ENCODE assay signal across 11 mouse cellular contexts in the genomic region with DNA sequence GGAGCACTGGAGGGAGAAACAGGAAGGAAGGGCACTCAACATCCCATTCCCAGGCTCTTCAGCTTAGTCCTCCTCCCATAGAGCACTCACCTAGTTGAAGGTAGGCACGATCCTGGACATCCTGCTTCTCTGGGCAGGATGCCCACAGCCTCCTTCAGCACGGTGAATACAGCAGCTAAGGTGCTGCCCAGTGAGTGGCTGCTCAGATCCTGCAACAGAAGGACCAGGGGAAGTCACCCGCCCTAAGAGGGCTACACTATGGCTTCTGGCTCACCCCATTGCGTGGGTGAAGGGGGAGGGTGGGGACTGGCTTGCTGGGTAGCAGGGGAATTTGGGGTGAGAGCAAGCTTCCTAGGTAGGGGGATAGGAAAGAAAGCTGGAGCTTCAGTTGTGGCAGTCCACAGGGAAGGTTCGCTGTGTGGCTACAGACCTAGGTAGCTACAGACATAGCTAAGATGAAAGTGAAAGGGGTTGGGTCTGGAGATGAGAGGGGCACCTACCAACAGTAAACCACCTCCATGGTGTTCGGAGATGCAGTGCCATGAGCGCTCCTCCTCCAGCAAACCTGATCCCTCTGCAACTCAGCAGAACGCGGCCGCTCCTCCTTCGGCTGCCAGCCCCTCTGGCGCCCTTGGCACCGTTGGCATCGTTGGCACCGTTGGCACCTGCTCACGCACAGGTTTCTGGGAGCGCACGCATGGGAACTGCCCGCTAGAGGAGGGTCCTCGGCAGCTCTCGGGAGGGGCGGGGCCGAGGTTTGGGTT. TPM values are rescaled to one million over a fixed set of nuclear protein-coding genes. Genes with fewer than 3 reads are reported as not detected.
DNase-seq lines count a peak whose midpoint lies in the region; ATAC-seq and TF ChIP-seq lines count a peak whose summit lies in the region.
"Had no signal": no experiment of that assay in that cellular context is flagged by ENCODE, and none has a peak within 500 bp of the region (broad histone marks: within the 10 kb centered on the region; RNA-seq: fewer than 3 reads in every experiment).

No protein-coding gene starts in this region.

- peak overlapping the region; percentile 88 for H3K4me3 ChIP-seq in testis, adult 2 months (ENCODE audit: control insufficient read depth, low read depth, low read length)
- H3K4me3 ChIP-seq: erythroblast, embryonic 14.5 days had no signal

- no peak for DNase-seq in frontal cortex, postnatal 25 days (ENCODE audit: low spot score in 2 of 2)
- DNase-seq in testis, postnatal 14 days (ENCODE audit: low spot score), result no peak
- peak; percentile 76 for DNase-seq in gastrocnemius, postnatal 25 days
- DNase-seq in splenic B cell, adult 2 months (ENCODE audit: low read depth, low spot score), result peak; percentile 5
- no peak for DNase-seq in layer of hippocampus, postnatal 25 days (ENCODE audit: extremely low spot score in 1 of 2, low spot score in 1 of 2)
- DNase-seq: kidney, adult 2 months had no signal

- no peaks in the 10 kb centered on the region for H3K27me3 ChIP-seq in testis, adult 2 months (ENCODE audit: control insufficient read depth, insufficient read depth, low read length)
- H3K27me3 ChIP-seq in splenic B cell, adult 2 months (ENCODE audit: control insufficient read depth, insufficient read depth, low read length, poor library complexity, severe bottlenecking), result no peaks in the 10 kb centered on the region

- peak; percentile 96 for TF ChIP-seq POLR2A in testis, adult 2 months (IDR thresholded peaks at IDR 0.05; ENCODE audit: control insufficient read depth, low read depth, low read length)

- TF ChIP-seq CTCF in testis, adult 2 months (IDR thresholded peaks at IDR 0.05; ENCODE audit: control insufficient read depth, insufficient read depth, insufficient replicate concordance, low read depth, low read length), result no peak

- ATAC-seq in frontal cortex, adult (ENCODE audit: low TSS enrichment), result peak; percentile 32; the same call in 1 of the 2 replicates
- ATAC-seq in erythroblast, adult 5-6 weeks (replicated peaks; ENCODE audit: low FRiP score, poor library complexity, severe bottlenecking), result no peak

- no peaks in the 10 kb centered on the region for H3K36me3 ChIP-seq in testis, adult 2 months (ENCODE audit: control insufficient read depth, insufficient read depth, low read length)
- H3K36me3 ChIP-seq in splenic B cell, adult 2 months (ENCODE audit: control insufficient read depth, insufficient read depth, low read length, poor library complexity, severe bottlenecking), result no peaks in the 10 kb centered on the region

- H3K27ac ChIP-seq in testis, adult 2 months (ENCODE audit: control insufficient read depth, insufficient read depth, low read depth, low read length), result peak overlapping the region; percentile 94

- peaks cover 5% of the 10 kb centered on the region for H3K4me1 ChIP-seq in testis, adult 2 months (ENCODE audit: control insufficient read depth, insufficient read depth, low read length)

RNA-seq across cellular contexts. Expression of gene Ilkap, which starts 7.0 kb away (rescaled TPM):
- 20.0 and 20.2 TPM in 2 replicates for polyA plus RNA-seq in testis, adult 2 months (2012; rRNA removed)
- 10 to 100 TPM; 30.1 to 35.8 TPM for total RNA-seq in gastrocnemius, postnatal 25 days (2021)
- 10 to 100 TPM; 55.2 to 63.6 TPM for total RNA-seq in layer of hippocampus, postnatal 25 days (2021)
- 32.6 and 82.0 TPM in 2 replicates for total RNA-seq in erythroblast, adult 5-6 weeks (2015; ENCODE audit: low replicate concordance)
- 55.6 and 70.8 TPM in 2 replicates for total RNA-seq in erythroblast, adult 5-6 weeks (2017; ENCODE audit: low replicate concordance)

RNA-seq across cellular contexts. Expression of gene Hes6, which starts 8.2 kb away (rescaled TPM):
- 5.1 and 5.6 TPM in 2 replicates for polyA plus RNA-seq in testis, adult 2 months (2012; rRNA removed)
- total RNA-seq in gastrocnemius, postnatal 25 days (2021), result 1 to 10 TPM; 6.9 to 8.6 TPM
- 10 to 100 TPM; 15.6 to 15.7 TPM for total RNA-seq in layer of hippocampus, postnatal 25 days (2021)
- 2.5 and 4.8 TPM in 2 replicates for total RNA-seq in erythroblast, adult 5-6 weeks (2015; ENCODE audit: low replicate concordance)
- 4.2 and 5.0 TPM in 2 replicates for total RNA-seq in erythroblast, adult 5-6 weeks (2017; ENCODE audit: low replicate concordance)

RNA-seq across cellular contexts. Expression of gene Erfe, which starts 39.4 kb away (rescaled TPM):
- polyA plus RNA-seq in testis, adult 2 months (2012; rRNA removed), result 0.90 and 1.2 TPM in 2 replicates
- total RNA-seq in gastrocnemius, postnatal 25 days (2021), result 1 to 10 TPM; 2.3 to 3.6 TPM
- not detected for total RNA-seq in layer of hippocampus, postnatal 25 days (2021)
- total RNA-seq in erythroblast, adult 5-6 weeks (2015; ENCODE audit: low replicate concordance), result 0.42 and 2.7 TPM in 2 replicates
- total RNA-seq in erythroblast, adult 5-6 weeks (2017; ENCODE audit: low replicate concordance), result 0.70 TPM in 1 of 2 replicates, not detected in the other
- total RNA-seq: liver, adult 2 months had no signal
- polyA plus RNA-seq: liver, adult 2 months had no signal

RNA-seq across cellular contexts. Expression of gene Per2, which starts 53.5 kb away (rescaled TPM):
- 3.4 and 4.2 TPM in 2 replicates for polyA plus RNA-seq in testis, adult 2 months (2012; rRNA removed)
- 1 to 10 TPM in 1 of 2 experiments, under 1 TPM in 1; 0.97 to 7.1 TPM for total RNA-seq in gastrocnemius, postnatal 25 days (2021)
- 10 to 100 TPM; 21.5 to 23.8 TPM for total RNA-seq in layer of hippocampus, postnatal 25 days (2021)
- 1.9 and 2.7 TPM in 2 replicates for total RNA-seq in erythroblast, adult 5-6 weeks (2015; ENCODE audit: low replicate concordance)
- 1.7 and 2.0 TPM in 2 replicates for total RNA-seq in erythroblast, adult 5-6 weeks (2017; ENCODE audit: low replicate concordance)

RNA-seq across cellular contexts. Expression of gene Klhl30, which starts 54.8 kb away (rescaled TPM):
- 0.21 and 0.31 TPM in 2 replicates for polyA plus RNA-seq in testis, adult 2 months (2012; rRNA removed)
- total RNA-seq in gastrocnemius, postnatal 25 days (2021), result 100 to 1,000 TPM in 1 of 2 experiments, 10 to 100 TPM in 1; 87.8 to 132 TPM
- not detected for total RNA-seq in layer of hippocampus, postnatal 25 days (2021)
- not detected in 2 replicates for total RNA-seq in erythroblast, adult 5-6 weeks (2015; ENCODE audit: low replicate concordance)
- total RNA-seq in erythroblast, adult 5-6 weeks (2017; ENCODE audit: low replicate concordance), result 0.51 and 0.56 TPM in 2 replicates
- total RNA-seq: liver, adult 2 months had no signal
- polyA plus RNA-seq: erythroblast, embryonic 14.5 days; liver, adult 2 months had no signal

Comparison
In these comparisons a context has a peak if more than half of its experiments do, and no peak if none do; other contexts are left out.
1. DNase-seq: peak in gastrocnemius, postnatal 25 days (single experiment) and splenic B cell, adult 2 months (single experiment); none in frontal cortex, postnatal 25 days (0 of 2), testis, postnatal 14 days (single experiment) and layer of hippocampus, postnatal 25 days (0 of 2).